Mouse (Mus musculus): Measurements from ENCODE around the gene Itpk1.

The Itpk1 gene

DNA sequence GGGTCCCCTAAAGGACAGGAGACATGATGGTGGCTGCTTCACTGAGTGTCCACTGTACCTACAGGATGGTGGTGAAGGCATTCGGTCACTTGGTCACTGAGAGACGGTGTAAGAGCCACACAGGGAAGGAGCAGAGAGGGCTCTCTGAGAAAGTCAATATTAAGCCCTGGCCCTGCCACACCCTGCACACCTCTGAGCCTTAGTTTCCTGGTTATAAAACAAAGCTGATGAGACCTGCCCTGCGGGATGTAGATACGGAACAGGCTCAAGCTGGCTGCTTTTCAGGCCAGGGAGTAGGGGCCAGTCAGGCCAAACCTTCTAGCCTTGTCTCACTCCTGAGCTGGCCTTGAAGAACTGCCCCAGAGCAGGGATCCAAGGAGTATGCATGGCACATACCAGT, 82.9 kb downstream of the Itpk1 start:
- no peak for DNase-seq

DNA sequence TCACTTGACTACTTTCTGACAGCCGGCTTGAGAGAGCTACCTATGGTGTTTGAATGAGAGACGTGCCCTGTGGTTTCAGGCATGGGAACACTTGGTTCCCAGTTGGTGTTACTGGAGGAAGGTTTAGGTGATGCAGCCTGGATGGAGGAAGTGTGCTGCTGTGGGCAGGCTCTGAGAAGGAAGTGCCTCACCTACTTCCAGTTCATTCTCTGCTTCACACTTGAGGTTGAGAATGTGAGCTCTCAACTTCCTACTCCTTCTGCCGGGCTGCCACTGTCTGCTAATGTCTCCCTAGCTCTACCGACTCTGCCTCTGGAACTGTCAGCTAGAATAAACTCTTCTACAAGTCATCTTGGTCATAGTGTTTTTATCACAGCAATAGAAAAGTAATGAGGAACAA, 83.5 kb downstream of the Itpk1 start:
- no peak for DNase-seq

DNA sequence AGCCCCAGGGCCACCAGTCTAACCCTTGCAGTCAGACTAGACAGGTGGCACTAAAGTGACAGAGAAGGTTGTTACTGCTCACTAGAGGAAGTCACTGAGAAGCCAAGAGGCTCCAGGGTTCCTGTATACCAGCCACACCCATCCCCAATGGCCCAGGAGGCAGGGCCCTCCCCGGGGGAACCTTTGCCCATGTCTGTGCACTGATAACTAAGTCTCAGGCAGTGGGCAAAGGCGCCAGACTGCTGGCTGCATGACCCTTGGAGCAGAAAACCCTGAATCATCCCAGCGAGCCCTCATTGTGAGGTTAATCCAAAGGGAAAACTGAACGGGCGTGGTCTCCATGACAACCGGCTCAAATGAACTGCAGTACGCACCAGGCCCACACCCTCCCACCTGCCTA, 84.8 kb downstream of the Itpk1 start:
- peak; percentile 63 to 86 for DNase-seq

DNA sequence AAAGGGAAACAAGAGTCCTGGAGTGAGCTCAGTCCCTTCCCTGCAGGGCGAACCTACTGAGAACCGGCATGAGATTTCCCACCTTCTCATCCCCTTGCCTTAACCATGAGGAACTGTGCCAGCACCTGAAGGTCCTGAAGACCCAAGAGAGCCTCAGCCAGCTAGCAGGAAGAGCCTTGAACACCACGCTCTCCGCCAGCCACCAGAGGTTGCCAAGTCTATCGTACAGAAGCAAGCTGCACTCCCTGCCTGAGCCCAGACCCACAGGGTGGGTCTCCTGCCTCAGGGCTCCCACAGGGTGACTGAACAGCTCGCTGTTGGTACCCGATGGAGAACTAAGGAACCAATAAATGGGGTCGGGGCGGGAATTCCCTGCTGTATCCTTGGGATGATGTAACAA, 86.6 kb downstream of the Itpk1 start:
- no peak for DNase-seq

DNA sequence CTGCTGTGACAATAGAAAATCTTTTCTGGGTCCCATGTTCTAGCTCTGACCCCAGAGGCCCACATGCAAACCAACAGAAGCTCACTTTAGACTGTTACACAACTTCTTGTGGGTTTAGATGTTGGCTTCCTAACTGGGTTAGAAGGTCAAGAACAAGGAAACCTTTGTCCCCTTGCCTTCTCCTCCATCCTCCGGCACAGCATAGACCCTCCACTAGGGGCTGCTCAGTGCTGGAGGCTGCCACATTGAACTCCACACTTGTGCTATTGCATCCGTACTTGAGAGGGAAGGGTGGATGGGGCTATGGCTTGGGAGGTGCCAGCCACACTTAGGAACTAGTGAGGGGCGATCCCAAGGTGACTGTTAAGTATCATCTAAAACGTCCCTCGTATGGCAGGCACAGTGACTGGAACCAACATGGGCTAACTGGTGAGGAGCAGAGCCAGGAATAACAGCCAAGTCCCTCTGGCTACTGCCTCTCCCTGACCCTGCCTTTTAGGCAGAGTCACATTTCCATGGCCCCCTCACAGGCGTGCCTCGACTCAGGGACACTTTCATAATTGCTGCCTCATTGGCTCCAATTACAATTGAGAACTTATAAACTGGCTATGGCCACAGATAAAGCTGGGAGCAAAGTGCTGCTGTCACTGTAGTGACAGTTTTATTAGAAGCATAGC, 87.7 kb downstream of the Itpk1 start:
- no peak for DNase-seq

DNA sequence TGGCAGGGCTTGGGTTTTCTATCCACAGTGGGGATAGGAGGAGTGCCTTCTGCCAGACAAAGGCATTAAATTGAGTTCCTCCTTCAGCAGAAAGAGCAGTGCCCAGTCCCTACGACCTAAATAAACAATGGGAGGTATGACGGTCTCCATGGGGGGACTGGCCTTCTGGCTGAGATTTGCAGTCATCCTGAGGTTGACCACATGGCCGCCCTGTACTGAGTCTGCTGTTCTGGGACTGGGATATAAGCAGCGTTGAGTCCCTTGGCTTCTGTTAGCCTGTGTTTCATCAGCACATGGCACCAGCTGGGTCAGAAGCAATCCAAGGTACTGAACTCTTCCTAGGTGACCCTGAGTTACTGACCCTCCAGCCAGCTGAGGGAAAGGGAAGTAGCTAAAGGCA, 88.5 kb downstream of the Itpk1 start:
- no peak for DNase-seq

DNA sequence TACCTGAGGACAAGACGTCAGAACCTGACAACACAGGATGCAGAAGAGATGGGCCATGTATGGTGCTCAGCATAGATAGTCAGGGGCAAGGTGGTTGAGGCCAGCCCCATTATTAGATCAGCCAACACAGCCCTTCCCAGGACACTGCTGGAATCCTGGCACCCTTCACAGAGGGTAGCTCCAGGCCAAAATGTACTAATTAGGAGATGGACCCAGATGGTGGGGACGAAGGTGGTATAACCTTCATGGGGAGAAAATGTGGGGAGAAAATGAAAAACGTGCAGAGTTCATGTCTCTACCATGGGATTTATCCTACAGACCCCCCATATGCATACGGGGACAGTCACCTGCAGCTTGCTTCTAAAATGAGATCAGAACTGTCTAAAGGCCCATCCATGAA, 91.3 kb downstream of the Itpk1 start:
- DNase-seq, result no peak

DNA sequence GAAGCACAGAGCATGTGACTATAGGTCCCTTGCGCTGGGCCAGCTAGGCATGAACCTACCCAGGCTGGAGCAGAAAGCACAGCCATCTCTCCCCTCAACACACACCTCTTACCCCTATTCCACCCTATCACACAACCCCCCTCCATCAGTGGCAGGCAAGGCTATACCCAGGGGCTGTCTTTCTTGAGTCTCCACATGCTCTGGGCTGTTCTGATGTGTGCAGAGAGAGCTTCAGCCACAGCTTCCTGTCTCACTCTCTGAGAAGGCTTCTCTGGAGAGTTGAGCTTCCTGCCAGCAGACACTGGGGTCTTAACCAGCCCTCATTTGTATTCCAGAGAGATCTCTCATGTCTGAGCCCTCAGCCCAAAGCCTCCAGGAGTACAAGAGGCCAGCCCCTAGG, 92.3 kb downstream of the Itpk1 start:
- no peak for DNase-seq

DNA sequence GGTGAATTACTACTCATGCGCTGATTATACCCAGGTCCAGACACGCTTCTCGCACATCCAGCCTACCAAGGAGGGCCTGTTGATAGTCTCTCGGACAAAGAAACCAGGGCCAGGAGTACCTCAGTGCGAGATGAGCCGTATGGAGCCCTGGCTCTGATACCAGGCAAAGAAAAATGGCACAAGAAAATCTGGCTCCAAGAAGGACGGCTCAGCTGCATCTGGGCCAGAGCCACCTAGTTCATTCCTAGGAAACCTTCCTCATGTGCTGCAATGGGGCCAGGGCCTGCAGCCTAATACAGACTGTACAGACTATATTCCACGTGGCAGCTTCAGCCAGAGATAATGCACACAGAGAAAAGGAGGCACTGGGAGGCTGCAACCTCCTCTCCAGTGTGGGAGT, 93.8 kb downstream of the Itpk1 start:
- DNase-seq, result no peak

DNA sequence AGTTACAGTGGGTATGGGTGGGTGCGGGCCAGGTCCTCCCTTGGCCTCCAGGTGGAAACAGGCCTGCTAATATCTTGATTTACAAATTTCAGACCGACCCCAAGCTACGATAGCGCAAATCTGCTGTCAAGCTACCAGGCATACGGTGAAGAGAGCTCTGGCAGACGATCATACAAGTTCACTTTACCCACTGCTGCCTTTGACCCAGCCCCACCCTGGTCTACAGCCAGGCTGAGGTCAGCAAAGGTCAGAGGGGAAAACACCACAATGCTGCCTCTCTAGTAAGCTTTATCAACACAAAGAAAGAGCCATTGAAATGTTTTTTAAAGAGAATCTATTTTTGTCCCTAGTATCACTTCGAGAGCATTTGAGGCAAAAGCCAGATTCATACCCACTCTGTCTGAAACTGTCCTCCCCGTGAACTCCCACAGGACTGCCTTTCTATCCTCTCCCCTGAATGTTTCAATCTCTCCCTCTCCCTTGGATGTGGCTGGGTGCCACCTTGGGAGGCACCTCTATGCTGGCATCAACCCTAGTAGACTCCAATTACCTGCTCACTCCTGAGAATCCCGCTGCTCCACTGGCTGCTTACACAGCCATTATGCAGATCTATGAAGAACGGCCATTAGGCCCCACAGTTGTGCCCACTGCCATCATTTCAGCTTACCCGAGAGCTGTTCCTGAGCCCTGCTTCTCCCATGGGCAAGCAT, 96.8 kb downstream of the Itpk1 start:
- DNase-seq, result no peak

DNA sequence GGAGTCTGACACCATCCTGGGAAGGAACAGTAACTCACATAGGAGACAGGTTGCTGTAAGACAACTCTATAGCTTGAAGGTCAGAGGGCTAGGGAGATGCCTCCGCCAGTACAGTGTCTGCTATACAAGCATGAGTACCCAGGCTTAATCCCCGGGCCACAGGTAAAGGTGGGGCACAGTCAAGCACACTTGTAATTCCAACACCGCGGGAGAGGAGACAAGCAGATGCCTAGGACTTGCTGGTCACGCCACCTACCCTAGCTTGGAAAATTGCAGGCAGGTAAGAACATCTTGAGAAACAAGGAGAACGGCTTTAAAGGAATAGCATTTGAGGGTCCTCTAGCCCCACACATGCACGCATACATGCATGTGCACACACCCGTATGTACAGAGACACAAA, 97.7 kb downstream of the Itpk1 start:
- no peak for DNase-seq

DNA sequence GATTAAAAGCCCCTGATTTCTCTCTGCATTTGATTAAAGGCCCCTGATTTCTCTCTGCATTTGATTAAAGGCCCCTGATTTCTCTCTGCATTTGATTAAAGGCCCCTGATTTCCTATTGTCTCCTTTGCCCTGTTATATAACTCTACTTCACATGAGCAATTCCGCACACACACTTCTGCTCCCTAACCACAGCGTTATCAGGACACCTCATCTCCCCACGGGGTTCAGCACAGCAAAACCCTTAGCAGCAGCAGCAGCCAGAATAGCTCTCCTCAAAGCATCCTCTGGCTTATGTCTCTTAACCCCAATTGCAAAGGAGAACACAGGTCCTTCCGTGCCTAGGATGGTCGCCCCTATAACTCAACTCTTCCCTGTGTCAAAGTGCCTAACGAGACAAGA, 99.1 kb downstream of the Itpk1 start:
- no peak for DNase-seq

DNA sequence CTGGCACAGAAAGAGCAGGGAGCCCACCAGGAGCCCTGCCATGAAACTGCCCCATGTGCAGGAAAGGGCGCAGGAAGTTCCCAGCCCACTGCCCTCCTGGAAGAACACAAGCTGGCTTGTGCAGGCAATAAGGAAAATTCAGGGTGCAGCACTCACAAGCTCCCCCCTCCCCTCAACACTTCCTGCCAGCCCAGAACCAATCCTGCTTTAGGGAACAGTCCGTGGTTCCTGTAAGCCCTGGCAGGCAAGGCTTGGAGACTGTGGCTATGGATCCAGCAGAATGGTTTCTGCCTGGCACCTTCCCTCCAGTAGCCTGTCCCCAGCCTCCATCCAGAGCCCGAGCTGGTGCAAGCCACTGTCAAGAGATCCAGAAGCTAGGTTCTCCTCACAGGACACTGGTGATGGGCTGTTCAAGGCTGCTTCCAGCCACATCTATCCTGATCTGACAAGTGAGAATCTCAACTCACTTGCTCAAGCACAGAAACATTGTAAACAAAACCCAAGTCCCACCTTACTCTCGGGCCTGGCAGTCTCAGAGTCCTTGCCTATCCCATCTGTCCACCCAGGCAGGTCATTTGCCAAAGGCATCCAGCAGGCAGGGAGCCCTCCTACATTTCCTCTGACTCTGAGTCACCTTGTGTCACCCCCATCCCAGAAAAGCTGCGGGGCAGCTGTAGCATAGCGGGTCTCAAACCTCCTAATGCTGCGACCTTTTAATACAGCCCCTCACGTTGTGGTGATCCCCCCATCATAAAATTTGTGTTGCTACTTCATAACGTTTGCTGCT, 102.3 kb downstream of the Itpk1 start:
- DNase-seq, result no peak

DNA sequence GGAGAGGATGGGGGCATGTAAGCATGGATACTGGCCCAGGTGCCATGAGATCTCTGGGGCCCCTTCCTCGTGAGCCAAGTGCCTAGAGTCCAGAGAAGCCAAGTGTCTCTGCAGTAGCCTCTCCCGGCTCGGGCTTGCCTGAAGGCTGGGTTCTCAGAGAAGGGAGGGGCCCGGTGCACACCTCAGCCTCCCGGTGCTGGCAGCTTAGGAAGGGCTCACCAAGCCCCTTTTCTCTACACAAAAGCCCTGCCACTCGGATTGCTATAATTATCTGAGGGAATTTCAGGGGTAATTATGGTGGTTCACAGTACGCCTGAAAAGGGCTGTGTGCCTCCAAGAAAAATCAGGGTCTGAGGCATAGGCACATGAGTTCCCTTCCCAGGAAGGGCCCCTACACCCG, 102.9 kb downstream of the Itpk1 start:
- DNase-seq, result no peak

DNA sequence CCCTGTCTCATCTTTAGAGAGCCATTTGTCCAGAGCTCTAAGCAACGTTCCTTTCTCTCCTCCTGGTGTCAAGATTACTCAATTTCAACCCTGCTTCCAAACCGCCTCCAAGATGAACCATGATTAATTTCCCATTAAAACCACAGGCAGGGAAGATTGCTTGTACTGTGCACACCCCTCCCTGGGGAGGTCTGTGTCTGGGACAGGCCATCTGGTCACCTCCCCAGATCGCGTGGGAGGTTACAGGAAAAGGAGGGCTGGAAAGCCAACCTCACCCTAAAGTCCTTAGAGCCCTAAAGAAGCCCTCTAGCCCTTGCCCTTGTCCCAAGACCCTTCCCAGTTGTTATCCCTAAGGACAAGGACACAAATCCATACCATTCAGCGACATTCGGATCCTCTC, 104.4 kb downstream of the Itpk1 start:
- no peak for DNase-seq

DNA sequence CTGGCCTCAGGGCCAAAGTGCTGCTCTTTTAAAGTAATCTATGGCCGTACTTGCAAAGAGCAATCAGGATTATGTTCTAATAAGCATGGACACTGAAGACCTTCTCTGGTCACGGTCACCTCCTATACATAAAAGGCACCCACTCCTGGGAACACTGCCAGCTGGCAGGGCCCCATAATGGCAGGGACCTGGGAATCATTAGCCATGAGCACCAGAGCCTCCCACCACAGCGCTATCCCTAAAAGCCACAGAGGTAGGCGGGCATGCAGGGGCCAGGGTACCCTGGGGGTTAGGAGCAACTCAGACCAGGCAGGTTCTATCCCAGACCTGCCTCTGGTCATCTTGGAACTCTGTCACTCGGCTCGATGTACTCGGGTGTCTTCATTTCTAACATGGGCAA, 104.9 kb downstream of the Itpk1 start:
- peak; percentile 64 to 75 for DNase-seq

DNA sequence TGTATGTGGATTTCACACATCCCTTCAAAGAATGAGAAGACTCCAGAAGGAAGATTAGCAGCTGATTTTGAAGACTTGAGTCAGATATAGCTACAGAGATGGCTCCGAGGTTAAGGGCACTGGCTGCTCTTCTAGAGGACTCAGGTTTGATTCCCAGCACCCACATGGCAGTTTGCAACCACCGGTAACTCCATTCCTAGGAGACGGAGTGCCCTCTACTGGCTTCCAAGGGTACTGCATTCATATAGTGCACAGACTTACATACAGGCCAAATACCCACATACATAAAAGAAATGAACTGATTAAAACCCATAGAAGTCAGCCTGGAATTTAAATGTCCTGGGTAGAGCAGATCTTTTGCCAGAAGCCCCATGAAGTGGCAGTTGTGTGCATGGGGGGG, 106.2 kb downstream of the Itpk1 start:
- no peak for DNase-seq

DNA sequence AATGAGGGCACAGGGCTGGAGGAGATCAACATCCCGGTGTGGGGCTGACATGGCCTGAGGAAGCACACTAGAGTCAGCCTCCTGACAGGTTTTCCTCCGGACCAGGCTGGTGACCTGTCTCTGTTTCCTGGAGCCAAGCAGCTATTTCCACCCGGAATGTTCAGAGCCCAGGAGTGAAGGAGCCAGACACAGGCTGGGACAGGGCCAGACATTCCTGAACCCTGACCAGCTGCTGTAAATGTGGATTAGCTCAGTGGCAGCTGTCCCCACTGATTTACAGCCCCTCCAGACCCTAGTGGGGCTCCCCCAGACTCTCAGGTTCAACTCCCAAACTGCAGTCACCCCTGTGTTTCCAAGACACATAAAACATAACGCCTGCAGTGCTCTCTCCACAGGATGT, 107.3 kb downstream of the Itpk1 start:
- DNase-seq, result peak; percentile 72 to 86

DNA sequence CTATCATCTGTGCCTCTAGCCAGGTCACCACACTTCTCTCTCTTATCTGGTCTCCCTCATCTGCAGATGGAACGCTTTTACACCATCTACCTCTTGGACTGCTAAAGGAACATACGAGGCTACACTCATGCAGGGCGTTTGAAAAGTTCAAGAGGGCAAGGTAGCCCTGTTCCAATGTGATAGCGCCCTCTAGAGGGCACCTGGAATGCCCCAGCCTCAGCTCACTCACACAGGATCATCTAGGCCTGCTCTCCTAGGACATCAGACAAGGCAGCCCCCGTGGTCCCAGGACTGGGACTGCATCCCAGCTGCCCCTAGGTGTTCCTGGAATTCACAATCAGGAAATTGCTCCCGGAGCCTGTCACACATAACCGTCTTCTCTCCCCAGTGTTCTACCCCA, 108.3 kb downstream of the Itpk1 start:
- peak in 1 of 2 experiments; percentile 34 for DNase-seq

DNA sequence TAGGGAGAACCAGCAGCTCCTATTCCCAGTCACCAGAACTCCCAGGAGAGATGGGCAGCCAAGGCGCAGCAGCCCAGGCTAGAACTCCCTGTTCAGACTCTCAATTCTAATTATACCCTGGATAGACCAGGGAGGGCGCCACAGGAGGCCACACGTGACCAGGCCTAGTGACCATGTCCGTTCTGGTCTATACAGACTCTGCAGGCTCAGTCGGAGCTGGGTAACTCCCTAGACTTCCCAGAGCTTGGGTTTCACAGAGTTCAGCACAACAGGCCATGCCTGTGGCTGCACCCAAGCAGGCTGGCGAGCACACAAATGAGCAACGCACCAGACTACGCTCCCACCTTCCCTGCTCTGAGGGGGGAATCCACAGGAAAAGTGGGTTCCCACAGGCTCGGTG, 110.1 kb downstream of the Itpk1 start:
- no peak for DNase-seq

DNA sequence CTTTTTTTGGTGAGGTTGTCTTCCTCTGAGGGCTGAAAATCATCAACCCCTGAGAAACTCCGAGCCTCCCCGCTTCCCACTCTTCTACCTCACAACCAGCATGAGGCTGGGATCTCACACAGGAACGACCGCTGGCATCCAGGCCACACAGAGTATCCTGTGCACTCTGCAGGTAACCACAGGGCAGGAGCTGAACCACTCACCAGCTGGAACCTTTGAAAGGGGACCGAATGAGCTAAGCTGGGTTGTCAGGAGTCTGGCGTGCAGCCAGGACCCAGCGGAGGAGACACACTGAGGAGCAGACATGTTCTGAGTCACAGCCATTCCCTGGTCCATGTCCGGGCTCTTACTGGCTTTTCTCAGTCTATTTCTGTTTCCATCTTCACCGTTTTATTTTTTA, 111.0 kb downstream of the Itpk1 start:
- peak; percentile 33 to 61 for DNase-seq

DNA sequence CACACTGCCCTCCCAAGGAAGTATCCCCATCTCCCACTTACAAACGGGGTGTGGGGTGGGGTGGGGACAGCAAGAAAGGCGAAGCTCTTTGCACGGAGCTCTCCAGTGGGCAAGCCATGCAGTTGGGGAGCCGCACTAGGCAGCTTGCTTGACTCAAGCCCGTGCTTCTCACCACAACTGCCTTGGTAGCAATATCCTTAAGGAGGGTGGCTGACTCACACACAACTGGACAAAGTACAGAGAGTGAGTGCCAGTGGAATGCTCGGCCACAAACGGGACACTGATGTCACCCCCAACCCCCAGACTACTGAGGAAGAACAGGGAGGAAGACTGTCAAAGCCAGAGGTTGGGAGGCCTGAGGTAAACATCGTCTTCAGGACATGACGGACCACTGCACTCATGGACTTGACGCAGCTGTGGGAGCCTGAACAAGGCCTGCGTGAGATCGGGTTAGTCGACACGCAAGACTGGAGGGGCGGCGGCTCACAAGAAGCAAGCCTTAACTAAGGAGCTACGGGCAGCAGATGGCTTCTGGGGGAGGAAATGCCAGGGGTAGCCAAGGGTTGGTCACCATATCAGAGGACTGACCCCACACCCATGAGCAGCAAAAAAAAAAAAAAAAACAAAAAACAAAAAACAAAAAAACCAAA, 113.9 kb downstream of the Itpk1 start:
- DNase-seq, result no peak

DNA sequence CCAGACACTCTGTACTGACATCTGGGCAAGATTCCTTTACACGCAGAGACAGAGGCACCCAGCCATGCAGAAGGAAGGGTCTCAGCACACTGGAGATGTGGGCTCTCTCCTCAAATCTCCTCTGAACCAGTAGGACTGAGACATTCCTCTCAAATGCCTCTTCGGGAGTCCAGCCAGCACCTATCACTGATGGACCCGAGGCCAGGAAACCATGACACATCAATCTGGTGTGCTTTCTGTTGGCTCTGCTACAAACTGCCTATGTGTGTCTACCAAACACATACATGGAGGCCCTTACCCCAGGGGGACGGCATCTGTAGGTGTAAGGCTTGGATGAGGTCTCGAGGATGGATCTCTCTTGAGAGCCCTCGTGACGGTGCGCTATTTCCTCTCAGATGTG, 117.6 kb downstream of the Itpk1 start:
- no peak for DNase-seq
